Mouse (Mus musculus): ENCODE results near the gene Adh7. TPM values are rescaled to one million over a fixed set of nuclear protein-coding genes. Genes with fewer than 3 reads are reported as not detected.
A peak's percentile ranks its signal among the peaks of the same experiment; 100 is the strongest.

The Adh7 gene
- polyA plus RNA-seq, 1 experiment from 2014 or later = 5.2 TPM

DNA sequence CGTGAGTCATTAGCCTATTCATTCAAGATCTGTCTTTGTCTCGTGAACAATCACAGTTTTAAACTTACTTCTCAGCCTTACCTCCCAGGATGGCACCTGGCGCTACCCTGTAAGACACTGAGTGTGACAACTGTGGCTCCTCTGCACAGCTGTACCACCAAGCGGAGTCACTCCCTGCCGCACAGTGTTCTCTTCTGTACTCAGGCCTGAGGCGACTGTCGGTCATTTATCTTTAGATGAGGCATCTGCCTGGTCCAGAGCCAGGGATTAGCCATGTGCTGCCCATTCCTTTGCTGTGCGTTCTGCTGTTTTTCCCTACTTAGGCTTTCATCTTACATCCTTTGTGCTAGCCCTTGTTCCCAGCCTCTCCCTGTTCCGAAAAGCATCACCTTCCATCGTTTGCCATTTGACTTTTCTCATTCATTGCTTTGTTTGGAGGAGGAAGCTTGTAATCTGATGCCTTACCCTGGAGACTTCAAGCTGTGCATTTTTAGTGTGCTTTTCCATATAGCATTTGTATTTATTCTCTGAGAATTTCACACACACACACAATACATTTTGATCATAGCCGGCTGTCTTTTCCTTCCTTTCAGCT, 2.1 kb upstream of the Adh7 start:
- no peak overlapping the region for H3K27ac ChIP-seq (replicated peaks; ENCODE audit: low read depth, low read length)
- no peak overlapping the region for H3K4me2 ChIP-seq (ENCODE audit: low read depth, low read length)
- no peaks in the 10 kb centered on the region for H3K36me3 ChIP-seq (ENCODE audit: control insufficient read depth, insufficient read depth, low read length)
- peak; percentile 48 for DNase-seq (ENCODE audit: low spot score)
- no peak overlapping the region for H3K9ac ChIP-seq (ENCODE audit: low read depth, low read length)
- WGBS = 37% methylated on average over 11 of the region's 11 CpGs
- H3K4me3 ChIP-seq (ENCODE audit: low read depth, low read length) = no peak overlapping the region
- ATAC-seq (ENCODE audit: low read depth) = peak; percentile 47; the same call in 1 of the 2 replicates
- H3K9me3 ChIP-seq (ENCODE audit: control insufficient read depth, low read length) = no peaks in the 10 kb centered on the region
- H3K4me1 ChIP-seq (ENCODE audit: control insufficient read depth, insufficient read depth, low read length) = peaks cover 7% of the 10 kb centered on the region; the same call in 1 of the 2 replicates
- H3K27me3 ChIP-seq (replicated peaks; ENCODE audit: control insufficient read depth, insufficient read depth, low read length) = no peaks in the 10 kb centered on the region

DNA sequence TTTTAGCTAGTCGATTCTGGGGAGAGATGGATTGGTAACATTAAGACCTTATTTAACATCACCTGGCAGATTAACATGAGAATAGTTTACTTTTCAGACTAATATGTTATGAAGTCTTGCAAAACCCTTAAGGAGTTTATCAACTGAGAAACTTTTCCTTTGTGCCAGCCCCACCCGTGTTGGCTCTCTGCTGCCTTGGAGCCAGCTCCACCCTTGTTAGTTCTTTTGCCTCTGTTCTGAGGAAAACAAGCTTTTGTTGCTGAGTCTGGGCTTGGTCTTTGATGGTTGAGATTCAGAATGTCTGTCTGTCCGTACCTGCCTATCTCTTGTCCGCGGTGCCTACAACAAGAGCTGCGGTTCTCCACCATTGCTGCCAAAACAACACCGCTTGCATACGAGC, 1.5 kb upstream of the Adh7 start:
- no peak for DNase-seq (ENCODE audit: low spot score)
- no peak for ATAC-seq (ENCODE audit: low read depth)
- Histone ChIP-seq H3K27me3 (replicated peaks; ENCODE audit: control insufficient read depth, insufficient read depth, low read length) (no peaks in the 10 kb centered on the region), H3K9ac (ENCODE audit: low read depth, low read length) (no peak overlapping the region), H3K4me1 (ENCODE audit: control insufficient read depth, insufficient read depth, low read length) (peaks cover 7% of the 10 kb centered on the region; the same call in 1 of the 2 replicates), H3K4me2 (ENCODE audit: low read depth, low read length) (no peak overlapping the region), H3K27ac (replicated peaks; ENCODE audit: low read depth, low read length) (no peak overlapping the region), H3K9me3 (ENCODE audit: control insufficient read depth, low read length) (no peaks in the 10 kb centered on the region), H3K4me3 (ENCODE audit: low read depth, low read length) (no peak overlapping the region), H3K36me3 (ENCODE audit: control insufficient read depth, insufficient read depth, low read length) (no peaks in the 10 kb centered on the region)
- WGBS = 79% methylated on average over 8 of the region's 8 CpGs

DNA sequence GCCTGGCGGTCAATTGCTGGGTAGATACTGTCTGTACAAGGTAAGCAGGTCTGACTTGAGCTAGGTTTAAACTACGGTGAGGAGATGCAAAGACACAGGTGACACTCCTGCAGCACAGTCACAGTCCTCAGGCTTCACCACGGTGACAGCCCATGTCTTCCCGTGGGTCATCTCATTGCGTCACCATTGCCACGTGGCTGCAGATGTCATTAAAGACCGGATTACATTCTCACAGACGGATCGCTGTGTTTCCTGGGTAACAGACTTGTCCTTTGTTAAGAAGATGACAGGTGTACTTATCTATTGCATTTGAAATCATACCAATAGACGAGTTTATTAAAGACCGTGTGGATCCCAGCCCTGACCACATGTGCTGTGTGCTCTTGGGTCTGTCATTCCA, 3.6 kb downstream of the Adh7 start:
- ATAC-seq (ENCODE audit: low read depth) = no peak
- WGBS = 85% methylated on average over 11 of the region's 11 CpGs

DNA sequence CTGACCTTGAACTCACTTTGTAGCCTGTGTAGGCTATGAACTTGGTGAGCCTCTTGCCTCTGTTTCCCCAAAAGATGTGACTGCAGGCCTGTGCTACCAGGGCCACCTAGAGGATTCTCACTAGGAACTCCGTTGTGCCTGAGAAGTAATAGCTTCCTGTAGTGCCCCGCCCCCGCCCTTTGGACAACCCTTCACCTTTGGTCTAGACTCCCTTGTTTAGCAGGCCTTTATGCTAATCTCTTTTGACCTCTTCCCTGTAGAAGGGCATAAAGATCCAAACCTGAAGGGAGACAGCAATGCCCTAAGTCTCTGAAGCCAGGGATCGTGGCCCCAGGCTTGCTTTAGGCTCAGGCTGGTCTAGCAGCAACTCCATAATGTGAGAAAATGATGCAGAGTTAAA, 5.0 kb downstream of the Adh7 start:
- no peak overlapping the region for H3K27ac ChIP-seq (replicated peaks; ENCODE audit: low read depth, low read length)
- H3K36me3 ChIP-seq (ENCODE audit: control insufficient read depth, insufficient read depth, low read length) = no peaks in the 10 kb centered on the region
- H3K9me3 ChIP-seq (ENCODE audit: control insufficient read depth, low read length) = no peaks in the 10 kb centered on the region
- H3K9ac ChIP-seq (ENCODE audit: low read depth, low read length) = no peak overlapping the region
- no peaks in the 10 kb centered on the region for H3K27me3 ChIP-seq (replicated peaks; ENCODE audit: control insufficient read depth, insufficient read depth, low read length)
- DNase-seq (ENCODE audit: low spot score) = no peak
- H3K4me2 ChIP-seq (ENCODE audit: low read depth, low read length) = no peak overlapping the region
- no peak for ATAC-seq (ENCODE audit: low read depth)
- no peak overlapping the region for H3K4me3 ChIP-seq (ENCODE audit: low read depth, low read length)
- WGBS = 70% methylated on average over 4 of the region's 4 CpGs
- 0 out of 2 replicates have a peak, but pooled peaks cover 7% of the 10 kb centered on the region for H3K4me1 ChIP-seq (ENCODE audit: control insufficient read depth, insufficient read depth, low read length)

More for the DNA sequence above, 3.6 kb downstream of the Adh7 start:
- Histone ChIP-seq H3K27ac (replicated peaks; ENCODE audit: low read depth, low read length) (no peak overlapping the region), H3K36me3 (ENCODE audit: control insufficient read depth, insufficient read depth, low read length) (no peaks in the 10 kb centered on the region), H3K4me2 (ENCODE audit: low read depth, low read length) (no peak overlapping the region), H3K9ac (ENCODE audit: low read depth, low read length) (no peak overlapping the region), H3K9me3 (ENCODE audit: control insufficient read depth, low read length) (no peaks in the 10 kb centered on the region), H3K4me1 (ENCODE audit: control insufficient read depth, insufficient read depth, low read length) (0 out of 2 replicates have a peak, but pooled peaks cover 7% of the 10 kb centered on the region), H3K27me3 (replicated peaks; ENCODE audit: control insufficient read depth, insufficient read depth, low read length) (no peaks in the 10 kb centered on the region), H3K4me3 (ENCODE audit: low read depth, low read length) (no peak overlapping the region)
- no peak for DNase-seq (ENCODE audit: low spot score)

DNA sequence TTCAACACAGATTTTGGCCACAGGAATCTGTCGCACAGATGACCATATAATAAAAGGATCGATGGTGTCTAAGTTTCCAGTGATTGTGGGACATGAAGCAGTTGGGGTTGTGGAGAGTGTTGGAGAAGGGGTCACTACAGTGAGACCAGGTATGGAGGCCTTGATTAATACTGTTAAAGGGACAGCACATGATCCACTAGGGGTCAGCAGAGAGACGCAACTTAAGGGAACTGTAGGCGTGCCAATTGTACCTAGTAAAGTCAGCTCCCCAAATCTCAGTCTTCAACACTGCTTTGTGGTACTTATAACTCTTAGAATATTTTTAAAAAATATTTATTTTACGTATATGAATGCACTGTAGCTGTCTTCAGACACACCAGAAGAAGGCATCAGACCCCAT, 5.4 kb downstream of the Adh7 start:
- no peaks in the 10 kb centered on the region for H3K36me3 ChIP-seq (ENCODE audit: control insufficient read depth, insufficient read depth, low read length)
- H3K4me3 ChIP-seq (ENCODE audit: low read depth, low read length) = no peak overlapping the region
- H3K4me2 ChIP-seq (ENCODE audit: low read depth, low read length) = no peak overlapping the region
- ATAC-seq (ENCODE audit: low read depth) (no peak), DNase-seq (ENCODE audit: low spot score) (peak; percentile 89)
- H3K27ac ChIP-seq (replicated peaks; ENCODE audit: low read depth, low read length) = no peak overlapping the region
- 62% methylated on average over 5 of the region's 5 CpGs for WGBS
- H3K9ac ChIP-seq (ENCODE audit: low read depth, low read length) = no peak overlapping the region
- H3K4me1 ChIP-seq (ENCODE audit: control insufficient read depth, insufficient read depth, low read length) = 0 out of 2 replicates have a peak, but pooled peaks cover 3% of the 10 kb centered on the region
- H3K9me3 ChIP-seq (ENCODE audit: control insufficient read depth, low read length) = no peaks in the 10 kb centered on the region
- H3K27me3 ChIP-seq (replicated peaks; ENCODE audit: control insufficient read depth, insufficient read depth, low read length) = no peaks in the 10 kb centered on the region

DNA sequence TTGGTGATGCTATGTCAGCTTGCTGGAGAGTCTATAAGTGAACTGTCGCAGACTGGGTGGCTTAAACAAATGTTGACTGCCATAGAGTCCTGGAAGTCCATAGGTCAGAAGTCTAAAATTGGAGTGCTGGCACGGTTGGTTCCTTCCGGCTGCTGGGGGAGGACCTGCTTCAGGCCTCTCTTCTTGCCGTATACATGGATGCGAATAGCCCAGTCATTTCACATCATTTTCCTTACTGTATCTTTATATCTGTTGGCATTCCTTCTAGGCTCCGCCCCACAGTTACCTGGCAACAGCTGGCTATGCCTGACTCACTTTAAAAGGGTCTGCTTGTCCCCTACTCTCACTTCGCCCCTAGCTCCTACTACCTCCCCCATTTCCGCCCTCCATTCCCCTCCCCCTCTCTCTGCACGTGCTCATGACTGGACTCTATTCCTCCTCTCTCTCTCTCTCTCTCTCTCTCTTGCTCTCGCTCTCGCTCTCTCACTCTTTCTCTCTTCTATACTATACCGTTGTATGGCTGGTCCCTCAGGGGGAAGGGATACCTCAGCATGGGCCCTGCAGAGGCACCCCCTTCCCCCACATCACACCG, 6.9 kb downstream of the Adh7 start:
- no peaks in the 10 kb centered on the region for H3K9me3 ChIP-seq (ENCODE audit: control insufficient read depth, low read length)
- H3K9ac ChIP-seq (ENCODE audit: low read depth, low read length) = no peak overlapping the region
- no peaks in the 10 kb centered on the region for H3K4me1 ChIP-seq (ENCODE audit: control insufficient read depth, insufficient read depth, low read length)
- DNase-seq (ENCODE audit: low spot score) = no peak
- 82% methylated on average over 13 of the region's 13 CpGs for WGBS
- H3K27me3 ChIP-seq (replicated peaks; ENCODE audit: control insufficient read depth, insufficient read depth, low read length) = no peaks in the 10 kb centered on the region
- no peaks in the 10 kb centered on the region for H3K36me3 ChIP-seq (ENCODE audit: control insufficient read depth, insufficient read depth, low read length)
- H3K4me3 ChIP-seq (ENCODE audit: low read depth, low read length) = no peak overlapping the region
- no peak overlapping the region for H3K4me2 ChIP-seq (ENCODE audit: low read depth, low read length)
- H3K27ac ChIP-seq (replicated peaks; ENCODE audit: low read depth, low read length) = no peak overlapping the region
- no peak for ATAC-seq (ENCODE audit: low read depth)

DNA sequence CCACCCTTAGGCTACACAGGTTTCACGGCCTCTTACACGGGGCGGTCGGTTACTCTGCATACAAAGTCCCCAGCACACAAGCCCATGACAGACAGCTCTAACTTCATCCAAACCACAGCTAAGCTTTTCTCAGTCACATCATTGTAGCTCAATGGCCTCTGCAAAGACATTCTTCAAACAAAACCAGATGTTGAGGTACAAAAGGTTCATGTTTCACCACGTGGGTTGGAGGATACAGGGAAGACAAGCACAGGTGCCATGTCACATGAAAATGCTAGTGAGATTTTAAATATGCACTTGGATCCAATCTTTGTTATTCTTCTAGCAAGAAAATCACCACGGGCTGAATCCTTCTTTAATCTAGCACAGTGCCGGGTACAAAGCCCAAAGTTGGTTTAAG, 7.8 kb downstream of the Adh7 start:
- Histone ChIP-seq H3K9me3 (ENCODE audit: control insufficient read depth, low read length) (no peaks in the 10 kb centered on the region), H3K36me3 (ENCODE audit: control insufficient read depth, insufficient read depth, low read length) (no peaks in the 10 kb centered on the region), H3K4me1 (ENCODE audit: control insufficient read depth, insufficient read depth, low read length) (no peaks in the 10 kb centered on the region), H3K9ac (ENCODE audit: low read depth, low read length) (no peak overlapping the region), H3K4me2 (ENCODE audit: low read depth, low read length) (no peak overlapping the region), H3K4me3 (ENCODE audit: low read depth, low read length) (no peak overlapping the region), H3K27me3 (replicated peaks; ENCODE audit: control insufficient read depth, insufficient read depth, low read length) (no peaks in the 10 kb centered on the region), H3K27ac (replicated peaks; ENCODE audit: low read depth, low read length) (no peak overlapping the region)
- DNase-seq (ENCODE audit: low spot score) (peak; percentile 31), ATAC-seq (ENCODE audit: low read depth) (peak; percentile 54; the same call in 1 of the 2 replicates)
- 40% methylated on average over 6 of the region's 7 CpGs for WGBS

DNA sequence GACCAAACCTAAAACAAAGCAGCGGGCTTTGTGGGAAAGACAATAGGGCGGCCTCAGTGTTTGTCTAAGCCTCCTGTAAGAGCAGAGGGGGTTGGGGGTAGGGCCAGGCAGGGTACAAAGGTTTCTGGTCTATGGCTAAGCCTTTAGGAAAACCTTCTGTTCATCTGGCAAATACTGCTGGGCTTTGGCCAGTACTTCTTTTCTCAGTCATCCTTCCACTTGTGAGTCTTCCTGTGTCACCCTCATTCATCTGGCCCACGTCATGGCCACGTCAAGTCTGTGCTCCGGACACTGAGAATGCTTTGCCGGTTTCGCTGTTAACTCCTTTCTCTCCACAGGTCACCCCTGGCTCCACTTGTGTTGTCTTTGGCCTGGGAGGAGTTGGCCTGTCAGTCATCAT, 8.3 kb downstream of the Adh7 start:
- DNase-seq (ENCODE audit: low spot score) (no peak), ATAC-seq (ENCODE audit: low read depth) (no peak)
- WGBS = 58% methylated on average over 7 of the region's 7 CpGs
- Histone ChIP-seq H3K27ac (replicated peaks; ENCODE audit: low read depth, low read length) (no peak overlapping the region), H3K36me3 (ENCODE audit: control insufficient read depth, insufficient read depth, low read length) (no peaks in the 10 kb centered on the region), H3K9ac (ENCODE audit: low read depth, low read length) (no peak overlapping the region), H3K27me3 (replicated peaks; ENCODE audit: control insufficient read depth, insufficient read depth, low read length) (no peaks in the 10 kb centered on the region), H3K4me1 (ENCODE audit: control insufficient read depth, insufficient read depth, low read length) (no peaks in the 10 kb centered on the region), H3K4me2 (ENCODE audit: low read depth, low read length) (no peak overlapping the region), H3K9me3 (ENCODE audit: control insufficient read depth, low read length) (no peaks in the 10 kb centered on the region), H3K4me3 (ENCODE audit: low read depth, low read length) (no peak overlapping the region)

DNA sequence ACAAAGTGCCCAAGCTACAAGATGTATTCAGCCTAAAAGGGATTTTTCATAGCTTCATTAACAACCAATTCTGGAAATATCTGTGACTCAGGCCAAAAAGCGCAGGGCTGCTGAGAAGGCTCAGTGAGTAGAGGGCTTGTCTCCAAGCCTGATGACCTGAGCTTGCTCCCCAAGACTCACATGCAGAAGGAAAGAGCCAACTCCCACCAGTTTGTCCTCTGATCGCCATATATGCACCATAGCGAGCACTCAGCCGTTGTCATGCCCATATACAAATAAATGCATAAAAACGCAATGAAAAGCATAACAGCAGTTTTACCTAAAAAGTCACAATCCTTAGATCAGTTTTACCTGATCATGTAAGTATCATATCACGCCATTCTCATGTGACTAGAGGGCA, 8.9 kb downstream of the Adh7 start:
- ATAC-seq (ENCODE audit: low read depth) (no peak), DNase-seq (ENCODE audit: low spot score) (no peak)
- Histone ChIP-seq H3K27ac (replicated peaks; ENCODE audit: low read depth, low read length) (no peak overlapping the region), H3K27me3 (replicated peaks; ENCODE audit: control insufficient read depth, insufficient read depth, low read length) (no peaks in the 10 kb centered on the region), H3K4me1 (ENCODE audit: control insufficient read depth, insufficient read depth, low read length) (no peaks in the 10 kb centered on the region), H3K4me3 (ENCODE audit: low read depth, low read length) (no peak overlapping the region), H3K36me3 (ENCODE audit: control insufficient read depth, insufficient read depth, low read length) (no peaks in the 10 kb centered on the region), H3K9me3 (ENCODE audit: control insufficient read depth, low read length) (no peaks in the 10 kb centered on the region), H3K4me2 (ENCODE audit: low read depth, low read length) (no peak overlapping the region), H3K9ac (ENCODE audit: low read depth, low read length) (no peak overlapping the region)
- WGBS = 93% methylated on average over 6 of the region's 6 CpGs

Measured in embryonic facial prominence, embryonic 14.5 days (tissue).